Comparison of ENCODE assay signal across 8 mouse cellular contexts in genomic region chr7:30321539-30322284, GRCm38 (mm10). TPM values are rescaled to one million over a fixed set of nuclear protein-coding genes. Genes with fewer than 3 reads are reported as not detected.
DNase-seq lines count a peak whose midpoint lies in the region; ATAC-seq and TF ChIP-seq lines count a peak whose summit lies in the region.

Gene E130208F15Rik, plus strand, starts transcription at chr7:30321740.

- H3K9ac ChIP-seq in heart, embryonic 15.5 days, result peak within 1 kb of the TSS; percentile 89
- H3K9ac ChIP-seq in liver, postnatal 0 days (replicated peaks), result peak within 1 kb of the TSS; percentile 74
- peak within 1 kb of the TSS; percentile 92 for H3K9ac ChIP-seq in neural tube, embryonic 13.5 days

- peak; percentile 54 for ATAC-seq in heart, embryonic 15.5 days (replicated peaks; ENCODE audit: insufficient number of reproducible peaks, insufficient read depth, low FRiP score, low read depth)
- ATAC-seq in liver, postnatal 0 days, result peak; percentile 48
- ATAC-seq in neural tube, embryonic 13.5 days (ENCODE audit: low read depth), result peak; percentile 71

- peaks cover 46% of the 10 kb centered on the region for H3K36me3 ChIP-seq in E14TG2a.4 (ENCODE audit: insufficient read depth, low read length)
- H3K36me3 ChIP-seq in heart, embryonic 15.5 days, result no peaks in the 10 kb centered on the region
- no peaks in the 10 kb centered on the region for H3K36me3 ChIP-seq in liver, postnatal 0 days (replicated peaks; ENCODE audit: insufficient read depth, low read length)
- 0 out of 2 replicates have a peak, but pooled peaks cover 18% of the 10 kb centered on the region for H3K36me3 ChIP-seq in neural tube, embryonic 13.5 days

- peak within 1 kb of the TSS; percentile 94 for H3K4me3 ChIP-seq in E14TG2a.4 (replicated peaks; ENCODE audit: low read length)
- H3K4me3 ChIP-seq in heart, embryonic 15.5 days, result peak within 1 kb of the TSS; percentile 82
- H3K4me3 ChIP-seq in liver, postnatal 0 days (ENCODE audit: low read depth, low read length), result peak within 1 kb of the TSS; percentile 68
- H3K4me3 ChIP-seq in neural tube, embryonic 13.5 days, result peak within 1 kb of the TSS; percentile 89

- no peaks in the 10 kb centered on the region for H3K27me3 ChIP-seq in E14TG2a.4 (ENCODE audit: insufficient read depth, low read length)
- no peaks in the 10 kb centered on the region for H3K27me3 ChIP-seq in heart, embryonic 15.5 days
- H3K27me3 ChIP-seq in liver, postnatal 0 days (ENCODE audit: insufficient read depth, low read length), result no peaks in the 10 kb centered on the region
- peaks cover 5% of the 10 kb centered on the region; the same call in 1 of the 2 replicates for H3K27me3 ChIP-seq in neural tube, embryonic 13.5 days

- no peak for TF ChIP-seq CTCF in E14TG2a.4 (conservative IDR thresholded peaks at IDR 0.05; ENCODE audit: low read length)
- TF ChIP-seq CTCF in brain, embryonic 14.5 days (IDR thresholded peaks at IDR 0.05; ENCODE audit: borderline replicate concordance, extremely low read depth, insufficient read depth, insufficient read length), result no peak
- TF ChIP-seq CTCF in liver, postnatal 0 days (IDR thresholded peaks at IDR 0.05; ENCODE audit: low read depth), result no peak

- DNase-seq in brain, embryonic 14.5 days (ENCODE audit: low read depth), result peak; percentile 83
- peak; percentile 70 for DNase-seq in fibroblast of lung, adult 2 months (ENCODE audit: low read depth)
- DNase-seq in kidney, postnatal 14 days, result peak; percentile 87
- peak; percentile 70 for DNase-seq in liver, postnatal 0 days
- DNase-seq in testis, postnatal 14 days (ENCODE audit: low spot score), result peak; percentile 73

- under 1% methylated on average over 63 of the region's 63 CpGs for WGBS in heart, embryonic 15.5 days
- WGBS in liver, postnatal 0 days (ENCODE audit: insufficient replicate concordance), result under 1% methylated on average over 63 of the region's 63 CpGs
- WGBS in neural tube, embryonic 13.5 days, result under 1% methylated on average over 57 of the region's 63 CpGs

- H3K4me2 ChIP-seq in heart, embryonic 15.5 days, result peak within 1 kb of the TSS; percentile 86
- H3K4me2 ChIP-seq in liver, postnatal 0 days (ENCODE audit: low read depth, low read length), result peak within 1 kb of the TSS; percentile 89
- peak within 1 kb of the TSS; percentile 78 for H3K4me2 ChIP-seq in neural tube, embryonic 13.5 days

- peak within 1 kb of the TSS; percentile 93 for H3K27ac ChIP-seq in heart, embryonic 15.5 days
- H3K27ac ChIP-seq in liver, postnatal 0 days (ENCODE audit: low read depth), result peak within 1 kb of the TSS; percentile 93
- peak within 1 kb of the TSS; percentile 89 for H3K27ac ChIP-seq in neural tube, embryonic 13.5 days (replicated peaks)

- no peak for TF ChIP-seq EP300 in liver, postnatal 0 days (IDR thresholded peaks at IDR 0.05; ENCODE audit: low read depth)

- no peak; the same call in 1 of the 2 replicates for TF ChIP-seq POLR2A in brain, embryonic 14.5 days (IDR thresholded peaks at IDR 0.05; ENCODE audit: borderline replicate concordance, extremely low read depth, insufficient read depth, insufficient read length, poor library complexity, severe bottlenecking)

- H3K4me1 ChIP-seq in E14TG2a.4 (replicated peaks; ENCODE audit: low read depth, low read length), result peaks cover 48% of the 10 kb centered on the region
- H3K4me1 ChIP-seq in heart, embryonic 15.5 days (replicated peaks), result peaks cover 20% of the 10 kb centered on the region
- peaks cover 21% of the 10 kb centered on the region for H3K4me1 ChIP-seq in liver, postnatal 0 days (ENCODE audit: insufficient read depth)
- H3K4me1 ChIP-seq in neural tube, embryonic 13.5 days (replicated peaks), result peaks cover 24% of the 10 kb centered on the region

- H3K9me3 ChIP-seq in E14TG2a.4 (ENCODE audit: low read length), result no peaks in the 10 kb centered on the region
- no peaks in the 10 kb centered on the region for H3K9me3 ChIP-seq in heart, embryonic 15.5 days (replicated peaks)
- peaks cover 2% of the 10 kb centered on the region; the same call in 1 of the 2 replicates for H3K9me3 ChIP-seq in liver, postnatal 0 days (ENCODE audit: low read length)
- no peaks in the 10 kb centered on the region for H3K9me3 ChIP-seq in neural tube, embryonic 13.5 days

RNA-seq across cellular contexts. Expression of gene E130208F15Rik, which starts in this region (rescaled TPM):
- polyA plus RNA-seq in brain, embryonic 14.5 days (2012; rRNA removed), result 0.36 and 0.37 TPM in 2 replicates
- 5.1 TPM in 1 of 2 replicates, not detected in the other for polyA plus RNA-seq in heart, embryonic 15.5 days (2015; fragmentation: Nextera tagmentation; extraction: Ambion mirVana)
- not detected in 2 replicates for polyA plus RNA-seq in liver, postnatal 0 days (2015; fragmentation: Nextera tagmentation; extraction: Ambion mirVana)
- 5.7 TPM in 1 of 2 replicates, not detected in the other for polyA plus RNA-seq in neural tube, embryonic 13.5 days (2015; fragmentation: Nextera tagmentation; extraction: Ambion mirVana)

Comparison
In these comparisons a context has a peak if more than half of its experiments do, and no peak if none do; other contexts are left out.
1. Peak in every context shown above with its lines: DNase-seq, ATAC-seq, H3K4me3 ChIP-seq and H3K27ac ChIP-seq.
2. Peak in DNase-seq in brain, embryonic 14.5 days; RNA of the gene not detected or under 1 TPM.
3. Peak in DNase-seq, ATAC-seq, H3K4me3 ChIP-seq, H3K27ac ChIP-seq, H3K9ac ChIP-seq and H3K4me2 ChIP-seq in liver, postnatal 0 days; RNA of the gene not detected or under 1 TPM.